Mouse (Mus musculus) Patski (cell line): ENCODE data around the gene Dok1. TPM values are rescaled to one million over a fixed set of nuclear protein-coding genes. Genes with fewer than 3 reads are reported as not detected.

ENCODE experiments used
- ATAC-seq: fragments of 100-300 bp; one replicate; pipeline ENCODE4 v1.8.0; 2021
- CTCF ChIA-PET: fragments of 350-600 bp; sonication (Branson Sonifier 250); formaldehyde crosslinking; loops from one replicate; lab custom pipeline; 2022; ENCODE audit warnings: inconsistent platforms; lab: Charles Lee
- POLR2A ChIA-PET: fragments of 350-600 bp; sonication (Branson Sonifier 250); formaldehyde crosslinking; loops from one replicate; lab custom pipeline; 2022; ENCODE audit warnings: antibody characterized with exemption, inconsistent platforms; lab: Charles Lee
- DNase-seq: peaks from one replicate; pipeline ENCODE4 v3.0.0-alpha.2; 2011; ENCODE audit warnings: low read depth, low spot score
- H3K27me3 ChIP-seq: fragments of 371-371 bp; one replicate; pipeline ENCODE4 v1.5.1; 2021
- CTCF ChIP-seq: fragments of 100-300 bp; IDR thresholded peaks from one replicate; pipeline ENCODE4 v1.5.1; 2021
- in situ Hi-C: fragments of 300-500 bp; cut with MboI; formaldehyde crosslinking; loops from 3 replicates; pipeline ENCODE4 v1.11.1; 2018; ENCODE audit warnings: low pct_unique_long_range_greater_than_20kb, mixed read lengths
- polyA plus RNA-seq: library from polyadenylated mRNA; unstranded; gene quantifications from one replicate; pipeline ENCODE4 v1.2.3, GENCODE M21; 2021

Gene Dok1
- polyA plus RNA-seq, 1 experiment from 2014 or later = 17.9 TPM

- ChIA-PET POLR2A (no interaction called here), CTCF (interaction anchor here (2.8 kb wide), 1 partner anchor 9 kb away, joined by 13 read pairs; no protein-coding TSS in a partner anchor)
- in situ Hi-C loops = no loop called here
- H3K27me3 ChIP-seq = peaks cover 12% of the 10 kb centered on the region
- ATAC-seq = no peak
- no peak for DNase-seq
- no peak for TF ChIP-seq CTCF
These were observed 45.8 kb downstream of the Dok1 start for GRCm38 (mm10) chr6:82987411-82987971.

Other genes starting within 250 kb of the Dok1 start
- gene Sema4f, start 93.7 kb downstream of the Dok1 start, polyA plus RNA-seq = 2.1 TPM
- gene M1ap, start 86.6 kb downstream of the Dok1 start, polyA plus RNA-seq = not detected
- 2.5 TPM for gene Loxl3, start 702 bp upstream of the Dok1 start, polyA plus RNA-seq
- gene Aup1, start 21.1 kb upstream of the Dok1 start, polyA plus RNA-seq = 160 TPM
- 63.1 TPM for gene Htra2, start 21.8 kb upstream of the Dok1 start, polyA plus RNA-seq
- 0.51 TPM for gene Dqx1, start 24.4 kb upstream of the Dok1 start, polyA plus RNA-seq
- 0.24 TPM for gene Tlx2, start 36.8 kb upstream of the Dok1 start, polyA plus RNA-seq
- 19.7 TPM for gene Pcgf1, start 44.4 kb upstream of the Dok1 start, polyA plus RNA-seq
- gene Lbx2, start 52.9 kb upstream of the Dok1 start, polyA plus RNA-seq = 0.51 TPM
- gene Ccdc142, start 68.1 kb upstream of the Dok1 start, polyA plus RNA-seq = 3.5 TPM
- gene Gm42688, start 68.1 kb upstream of the Dok1 start, polyA plus RNA-seq = 3.7 TPM
- 93.4 TPM for gene Mrpl53, start 75.6 kb upstream of the Dok1 start, polyA plus RNA-seq
- gene Mogs, start 82.0 kb upstream of the Dok1 start, polyA plus RNA-seq = 34.6 TPM
- gene Wbp1, start 88.1 kb upstream of the Dok1 start, polyA plus RNA-seq = 95.1 TPM
- 46.4 TPM for gene Ino80b, start 92.0 kb upstream of the Dok1 start, polyA plus RNA-seq
- 16.3 TPM for gene Rtkn, start 102.0 kb upstream of the Dok1 start, polyA plus RNA-seq
- gene Wdr54, start 122.9 kb upstream of the Dok1 start, polyA plus RNA-seq = 18.9 TPM
- 5.9 TPM for gene 1700003E16Rik, start 122.9 kb upstream of the Dok1 start, polyA plus RNA-seq
- gene Dctn1, start 132.4 kb upstream of the Dok1 start, polyA plus RNA-seq = 121 TPM
- 0.04 TPM for gene Slc4a5, start 186.4 kb upstream of the Dok1 start, polyA plus RNA-seq